Comparison of ENCODE assay signal across 15 mouse cellular contexts in the genomic region with DNA sequence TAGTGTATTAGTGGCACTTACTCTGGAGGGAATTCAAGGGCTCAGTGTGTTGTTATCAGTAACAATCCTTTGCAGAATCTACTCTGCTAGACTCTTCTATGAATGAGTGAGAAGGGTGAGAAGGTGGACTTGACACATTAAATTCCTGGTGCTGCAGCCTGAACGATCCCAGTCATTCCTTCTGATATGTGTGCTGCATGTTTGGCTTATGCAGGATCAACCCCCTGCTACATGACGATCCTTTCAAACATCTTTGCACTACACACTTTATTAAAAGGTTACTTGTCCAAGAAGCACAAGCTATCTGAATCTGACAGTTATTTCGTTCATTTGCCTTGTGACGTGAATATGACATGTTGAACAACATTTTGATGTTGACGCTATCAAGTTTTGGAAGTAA.
"Had no signal": no experiment of that assay in that cellular context is flagged by ENCODE, and none has a peak within 500 bp of the region (broad histone marks: within the 10 kb centered on the region; RNA-seq: fewer than 3 reads in every experiment).

No protein-coding gene starts in this region.

- H3K27me3 ChIP-seq: neural tube, embryonic 15.5 days; stomach, embryonic 15.5 days had no signal

- H3K36me3 ChIP-seq: neural tube, embryonic 15.5 days; stomach, embryonic 15.5 days had no signal

- H3K27ac ChIP-seq: neural tube, embryonic 15.5 days; stomach, embryonic 15.5 days; stomach, postnatal 0 days had no signal

- H3K9me3 ChIP-seq: neural tube, embryonic 15.5 days; stomach, embryonic 15.5 days had no signal

- DNase-seq: retina, postnatal 1 day; right cerebral cortex, adult 18-20 months; right cerebral cortex, postnatal 14 days; right cerebral cortex, postnatal 25 days; right cerebral cortex, postnatal 4 days; spleen, adult 18-20 months; thymus, adult 18-20 months; thymus, adult 2 months; thymus, postnatal 14 days; thymus, postnatal 25 days; thymus, postnatal 36 days; thymus, postnatal 4 days had no signal

- H3K4me2 ChIP-seq: neural tube, embryonic 15.5 days; stomach, embryonic 15.5 days had no signal

- H3K4me1 ChIP-seq: neural tube, embryonic 15.5 days; stomach, embryonic 15.5 days had no signal

- H3K9ac ChIP-seq: neural tube, embryonic 15.5 days; stomach, embryonic 15.5 days had no signal

- H3K4me3 ChIP-seq: neural tube, embryonic 15.5 days; stomach, embryonic 15.5 days had no signal
